Mouse (Mus musculus) retina, embryonic 14.5 days (tissue): ENCODE results near the gene Rho.

Experiments used
- DNase-seq: peaks from one replicate; pipeline ENCODE4 v3.0.0-alpha.2; 2015; ENCODE audit warnings: low spot score

The Rho gene

DNA sequence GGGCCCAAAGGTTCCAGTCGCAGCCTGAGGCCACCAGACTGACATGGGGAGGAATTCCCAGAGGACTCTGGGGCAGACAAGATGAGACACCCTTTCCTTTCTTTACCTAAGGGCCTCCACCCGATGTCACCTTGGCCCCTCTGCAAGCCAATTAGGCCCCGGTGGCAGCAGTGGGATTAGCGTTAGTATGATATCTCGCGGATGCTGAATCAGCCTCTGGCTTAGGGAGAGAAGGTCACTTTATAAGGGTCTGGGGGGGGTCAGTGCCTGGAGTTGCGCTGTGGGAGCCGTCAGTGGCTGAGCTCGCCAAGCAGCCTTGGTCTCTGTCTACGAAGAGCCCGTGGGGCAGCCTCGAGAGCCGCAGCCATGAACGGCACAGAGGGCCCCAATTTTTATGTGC is at the start of gene Rho:
Gene Rho (plus strand): TSS at position 110 of the 400 bp plus-strand sequence.
- DNase-seq, result no peak

GRCm38 (mm10) chr6:115884018-115884417 is 47.5 kb upstream of the Rho start:
- DNase-seq, result no peak

- no peak for DNase-seq
Observed at GRCm38 (mm10) chr6:115886894-115887293, 44.7 kb upstream of the Rho start.

DNA sequence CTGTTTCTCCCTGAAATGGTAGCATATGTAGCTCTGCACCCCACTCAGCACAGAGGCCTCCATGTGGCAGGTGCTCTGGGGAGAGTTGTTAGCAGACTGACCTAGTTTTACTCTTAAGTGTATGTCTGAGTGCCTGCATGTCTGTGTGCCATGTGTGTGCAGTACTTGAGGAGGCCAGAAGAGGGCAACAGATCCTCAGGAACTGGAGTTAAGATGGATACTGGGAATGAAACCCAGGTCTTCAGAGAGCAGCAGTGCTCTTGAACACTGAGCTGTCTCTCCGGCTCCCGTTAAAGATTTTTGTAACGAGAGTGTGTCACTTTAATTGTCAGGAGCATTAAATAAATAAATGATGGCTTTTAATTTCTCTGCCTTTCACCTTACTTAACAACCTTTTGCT is 43.3 kb upstream of the Rho start:
- DNase-seq, result peak; percentile 38

- no peak for DNase-seq
Observed at GRCm38 (mm10) chr6:115890601-115891000, 40.9 kb upstream of the Rho start.

DNA sequence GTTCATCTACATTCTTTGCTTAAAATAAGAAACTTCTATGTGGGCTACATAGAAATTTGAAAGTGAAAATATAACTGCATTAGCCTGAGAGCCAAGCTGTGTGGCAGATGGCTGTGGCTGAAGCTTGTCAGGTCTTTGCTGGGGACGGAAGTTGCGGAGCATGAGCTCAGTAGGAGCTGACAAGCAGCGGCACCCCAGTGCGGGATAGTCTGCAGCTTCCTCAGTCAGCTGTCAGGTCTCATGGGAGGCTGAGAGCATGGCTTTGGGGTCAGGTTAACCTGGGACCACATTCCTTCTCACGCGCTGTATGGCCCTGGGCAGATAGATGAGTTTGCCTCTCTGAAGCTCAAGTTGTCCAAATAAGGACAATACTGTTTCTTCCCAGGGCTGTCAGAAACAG is 40.5 kb upstream of the Rho start:
- DNase-seq, result peak; percentile 21

DNA sequence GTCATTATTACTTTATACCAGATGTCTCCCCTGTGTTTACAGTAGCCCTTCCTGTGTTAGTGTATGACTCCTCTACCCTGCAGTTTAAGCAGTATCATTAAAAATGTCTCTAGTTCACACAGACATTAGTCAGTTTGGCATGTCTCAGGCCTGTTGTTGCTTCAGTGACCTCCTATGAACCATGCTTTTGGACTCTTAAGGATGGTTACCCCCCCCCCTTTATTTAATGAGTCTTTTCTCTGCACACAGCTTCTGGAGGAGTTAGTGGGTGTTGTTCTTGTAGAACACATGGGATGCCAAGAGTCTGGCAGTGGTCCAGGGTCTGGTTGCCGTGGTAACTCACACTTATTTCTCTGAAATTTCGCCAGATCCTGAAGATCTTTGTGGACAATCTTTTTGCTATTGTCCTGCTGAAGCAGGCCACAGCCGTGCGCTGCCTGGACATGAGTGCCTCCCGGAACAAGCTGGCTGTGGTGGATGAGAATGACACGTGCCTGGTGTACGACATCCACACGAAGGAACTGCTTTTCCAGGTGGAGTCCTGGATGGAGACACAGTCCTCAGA is 40.0 kb upstream of the Rho start:
- no peak for DNase-seq

DNA sequence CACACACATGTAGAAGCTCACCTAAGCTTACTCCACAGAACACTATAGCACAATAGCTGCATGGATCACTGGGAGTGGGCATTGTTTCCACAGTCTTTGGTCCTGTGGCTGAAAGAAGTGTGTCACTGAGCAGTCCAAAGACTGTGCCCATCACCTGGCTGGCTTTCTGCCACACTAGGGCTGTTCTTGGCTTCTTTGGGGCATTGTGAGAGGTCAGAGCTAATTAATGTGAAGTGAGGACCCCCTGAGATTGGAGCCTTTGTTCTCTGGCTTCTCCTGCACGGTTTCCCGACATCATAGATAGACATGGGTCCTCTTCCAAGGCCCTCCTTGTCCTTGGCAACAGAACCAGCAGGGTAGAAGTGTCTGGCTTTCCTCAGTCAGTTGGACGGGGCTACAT is 39.2 kb upstream of the Rho start:
- no peak for DNase-seq

- no peak for DNase-seq
Observed at GRCm38 (mm10) chr6:115896346-115896745, 35.2 kb upstream of the Rho start.

DNA sequence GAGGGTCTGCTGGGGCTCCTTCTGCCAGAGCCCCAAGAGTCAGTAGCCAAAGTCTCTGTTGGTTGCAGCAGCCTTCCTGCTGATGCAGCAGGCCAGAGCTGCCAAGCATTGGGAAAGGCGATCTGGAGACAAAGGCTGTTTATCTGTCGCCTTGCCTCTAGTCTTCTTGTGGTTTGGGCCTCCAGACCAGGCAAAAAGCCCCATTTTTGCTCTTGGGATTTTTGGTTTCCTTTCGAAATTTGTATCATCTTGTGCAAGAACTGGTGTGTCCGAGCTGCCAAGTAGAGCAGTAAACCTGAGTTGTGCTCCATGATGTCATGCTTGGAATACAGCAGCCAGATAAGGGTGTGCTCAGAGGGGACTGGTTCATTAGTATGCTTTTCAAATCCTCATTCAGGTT is 34.4 kb upstream of the Rho start:
- DNase-seq, result no peak

DNA sequence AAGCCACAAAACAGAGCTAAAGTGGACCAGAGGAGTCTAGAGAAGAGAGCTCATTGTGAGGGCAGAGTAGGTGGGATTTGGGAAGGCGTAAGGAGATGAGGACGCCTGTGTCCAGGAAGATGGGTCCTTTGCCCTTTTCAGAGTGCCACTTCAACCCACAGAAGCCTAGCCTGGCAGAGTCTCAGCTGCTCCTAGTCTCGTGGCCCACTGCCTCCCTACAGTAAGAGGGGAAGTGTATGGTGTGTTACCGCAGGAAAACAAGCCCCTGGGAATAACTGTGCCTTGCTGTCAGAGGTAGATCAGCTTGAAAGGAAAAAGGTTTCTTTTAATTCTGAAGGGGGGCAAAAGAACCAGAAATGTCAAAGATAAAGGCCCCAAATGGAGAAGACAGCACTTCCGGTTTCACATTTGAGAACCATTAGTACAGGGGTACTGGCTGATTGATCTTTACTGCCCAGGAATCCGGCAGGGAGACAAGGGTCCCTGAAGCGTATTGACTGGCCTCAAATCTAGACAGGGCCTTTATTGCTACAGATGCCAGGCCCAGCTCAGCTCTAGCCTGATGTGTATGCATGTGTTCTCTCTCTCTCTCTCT is 33.5 kb upstream of the Rho start:
- DNase-seq, result no peak

- peak; percentile 82 for DNase-seq
Observed at GRCm38 (mm10) chr6:115901062-115901461, 30.5 kb upstream of the Rho start.

GRCm38 (mm10) chr6:115901489-115901931 is 30.0 kb upstream of the Rho start:
- DNase-seq, result peak; percentile 41

- no peak for DNase-seq
Observed at GRCm38 (mm10) chr6:115902545-115902944, 29.0 kb upstream of the Rho start.

DNA sequence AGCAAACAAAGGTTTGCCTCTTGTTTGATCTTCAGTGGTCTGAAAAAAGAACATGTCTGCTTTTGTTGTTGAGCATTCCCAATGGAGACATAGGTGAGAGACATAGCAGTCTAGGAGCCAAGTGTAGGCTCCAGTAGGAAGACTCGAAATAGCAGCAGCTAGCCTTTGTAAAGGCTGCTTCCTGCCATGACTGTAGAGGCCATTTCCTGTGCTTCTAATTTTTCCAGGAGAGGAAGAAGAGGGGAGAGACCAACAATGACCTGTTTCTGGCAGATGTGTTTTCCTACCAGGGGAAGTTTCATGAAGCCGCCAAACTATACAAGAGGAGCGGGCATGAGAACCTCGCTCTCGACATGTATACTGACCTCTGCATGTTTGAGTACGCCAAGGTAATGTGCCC is 26.0 kb upstream of the Rho start:
- DNase-seq, result no peak

GRCm38 (mm10) chr6:115906455-115906854 is 25.1 kb upstream of the Rho start:
- no peak for DNase-seq

- no peak for DNase-seq
Observed at GRCm38 (mm10) chr6:115906871-115907270, 24.7 kb upstream of the Rho start.

DNA sequence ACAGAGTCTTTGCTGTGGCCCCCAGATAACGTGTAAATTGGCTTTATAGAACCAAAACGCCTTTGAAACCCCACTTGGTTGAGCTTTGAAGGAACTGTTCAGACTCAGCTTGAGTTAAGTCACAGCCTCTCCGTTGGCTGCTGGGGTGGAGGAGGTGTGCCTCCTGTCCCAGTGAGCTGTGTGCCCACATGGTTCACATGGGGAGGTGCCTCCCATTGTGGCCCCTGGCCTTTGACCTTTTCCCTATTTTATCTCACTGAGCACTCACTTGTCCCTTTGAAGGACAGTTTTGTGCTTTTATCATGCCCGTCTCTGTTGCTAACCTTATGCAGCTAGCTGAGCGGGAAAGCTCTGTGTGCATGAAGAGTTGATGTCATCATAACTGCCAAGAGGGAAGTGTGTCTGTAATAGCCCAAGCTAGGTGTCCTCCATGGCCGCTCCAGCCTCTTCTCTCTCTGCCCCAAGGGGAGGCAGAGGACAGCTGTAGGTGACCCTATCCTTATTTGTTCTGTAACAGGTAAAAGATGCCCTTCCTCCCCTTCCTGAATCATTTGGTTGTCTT is 23.0 kb upstream of the Rho start:
- DNase-seq, result no peak

DNA sequence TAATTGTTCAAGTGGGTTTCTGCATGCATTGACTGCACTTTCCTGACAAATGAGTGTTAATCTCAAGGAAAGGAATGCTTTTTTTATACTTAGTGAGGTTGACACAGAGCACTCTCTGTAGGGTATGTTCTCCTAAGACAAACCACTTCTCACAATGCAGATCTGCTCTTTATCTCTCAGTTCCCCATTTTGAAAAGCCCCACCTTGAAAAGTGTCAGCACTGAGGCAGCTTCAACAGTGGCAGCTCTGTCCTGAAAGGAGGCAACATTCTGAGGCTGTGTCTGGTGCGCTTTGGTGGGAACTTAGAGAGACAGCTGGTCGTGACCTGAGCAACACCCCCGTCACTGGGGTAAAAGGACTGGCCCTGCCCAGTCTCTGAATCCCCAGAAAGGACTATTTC is 22.5 kb upstream of the Rho start:
- DNase-seq, result no peak

DNA sequence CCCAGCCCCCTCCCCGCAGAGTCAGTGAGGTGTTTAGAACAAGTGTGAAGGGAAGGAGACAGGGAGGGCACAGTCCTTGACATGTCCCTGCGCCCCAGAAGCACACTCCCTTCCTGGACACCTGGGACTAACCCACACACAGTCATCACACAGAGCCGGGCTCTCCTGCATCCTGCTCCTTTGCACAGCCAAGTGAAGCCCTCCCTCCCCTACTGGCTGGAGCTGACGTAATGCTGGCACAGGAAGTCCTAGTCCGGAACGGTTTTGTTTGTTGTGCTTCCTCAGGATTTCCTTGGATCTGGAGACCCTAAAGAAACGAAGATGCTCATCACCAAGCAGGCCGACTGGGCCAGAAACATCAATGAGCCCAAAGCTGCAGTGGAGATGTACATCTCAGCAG is 21.6 kb upstream of the Rho start:
- DNase-seq, result no peak

DNA sequence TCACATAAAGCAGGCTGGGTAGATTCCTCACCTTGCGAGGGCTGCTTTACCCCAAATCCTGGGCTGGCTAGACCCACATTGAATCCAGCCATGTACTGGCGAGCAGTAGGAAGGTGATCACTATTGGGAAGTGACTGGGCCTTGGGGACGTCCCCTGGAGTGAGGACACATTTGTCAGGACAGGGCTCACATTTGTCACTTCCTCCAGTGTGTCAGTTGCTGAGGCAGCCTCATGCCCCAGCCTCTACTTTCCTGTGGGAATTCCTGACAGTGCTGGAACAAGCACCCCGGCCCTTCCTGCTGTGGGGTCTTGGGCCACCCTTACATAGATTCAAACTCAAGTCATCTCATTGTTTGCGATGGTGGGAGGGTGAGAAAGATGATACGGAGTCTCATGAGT is 19.8 kb upstream of the Rho start:
- DNase-seq, result no peak

- no peak for DNase-seq
Observed at GRCm38 (mm10) chr6:115913482-115913881, 18.1 kb upstream of the Rho start.

GRCm38 (mm10) chr6:115914511-115915202 is 16.9 kb upstream of the Rho start:
- no peak for DNase-seq
